Comparison of ENCODE assay signal across 9 mouse cellular contexts in the genomic region with DNA sequence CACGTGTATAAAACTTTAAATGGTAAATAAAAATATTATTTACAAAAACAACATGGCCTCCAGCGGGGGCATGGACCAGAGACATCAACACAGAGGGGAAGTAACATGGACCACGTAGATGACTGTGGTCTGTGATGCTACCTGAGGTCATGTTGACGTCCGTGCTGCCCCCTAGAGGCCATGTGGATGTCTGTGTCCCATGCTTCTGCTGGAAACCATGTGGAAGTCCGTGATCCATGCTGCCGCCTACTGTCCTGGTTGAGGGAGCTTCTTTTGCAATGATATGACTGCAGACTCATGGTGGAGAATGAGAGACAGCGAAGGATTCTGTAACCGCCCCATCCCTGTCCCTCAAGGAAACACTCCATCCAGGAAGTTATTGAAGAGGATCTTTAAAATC.
DNase-seq lines count a peak whose midpoint lies in the region.
"Had no signal": no experiment of that assay in that cellular context is flagged by ENCODE, and none has a peak within 500 bp of the region (broad histone marks: within the 10 kb centered on the region; RNA-seq: fewer than 3 reads in every experiment).

No protein-coding gene starts in this region.

- H3K27me3 ChIP-seq in megakaryocyte, embryonic 14.5 days (replicated peaks) = no peaks in the 10 kb centered on the region
- H3K27me3 ChIP-seq: embryonic facial prominence, embryonic 13.5 days had no signal

- H3K4me3 ChIP-seq in megakaryocyte, embryonic 14.5 days (replicated peaks) = peak overlapping the region; percentile 1
- H3K4me3 ChIP-seq: embryonic facial prominence, embryonic 13.5 days had no signal

- no peaks in the 10 kb centered on the region for H3K36me3 ChIP-seq in megakaryocyte, embryonic 14.5 days (replicated peaks; ENCODE audit: low read length)
- H3K36me3 ChIP-seq: embryonic facial prominence, embryonic 13.5 days had no signal

- 0 out of 2 replicates have a peak, but pooled peaks cover 3% of the 10 kb centered on the region for H3K4me1 ChIP-seq in megakaryocyte, embryonic 14.5 days
- H3K4me1 ChIP-seq: embryonic facial prominence, embryonic 13.5 days had no signal

- intact Hi-C loops in left cerebral cortex, postnatal 25 days (cut with DNase I) = no loop called here

- DNase-seq in heart, adult 8-10 months (ENCODE audit: low spot score) = peak; percentile 8
- DNase-seq in heart, adult 11 months = no peak
- peak; percentile 26 for DNase-seq in urinary bladder, postnatal 14 days (ENCODE audit: low spot score)
- no peak for DNase-seq in urinary bladder, postnatal 4 days (ENCODE audit: low spot score in 2 of 2)
- peak; percentile 56 to 79 for DNase-seq in cerebellum, postnatal 14 days
- peak; percentile 10 for DNase-seq in hindlimb bud, embryonic 11.5 days (ENCODE audit: extremely low spot score, low read depth, low spot score)
- no peak for DNase-seq in left cerebral cortex, postnatal 25 days (ENCODE audit: low spot score in 2 of 2)

- H3K9me3 ChIP-seq in megakaryocyte, embryonic 14.5 days = peaks cover 10% of the 10 kb centered on the region
- H3K9me3 ChIP-seq: embryonic facial prominence, embryonic 13.5 days had no signal

Comparison
In these comparisons a context has a peak if more than half of its experiments do, and no peak if none do; other contexts are left out.
1. DNase-seq: peak in heart, adult 8-10 months (single experiment), urinary bladder, postnatal 14 days (single experiment), cerebellum, postnatal 14 days (2 of 2) and hindlimb bud, embryonic 11.5 days (single experiment); none in heart, adult 11 months (single experiment), urinary bladder, postnatal 4 days (0 of 2) and left cerebral cortex, postnatal 25 days (0 of 2).